Comparison of ENCODE assay signal across 16 mouse cellular contexts in the genomic region with DNA sequence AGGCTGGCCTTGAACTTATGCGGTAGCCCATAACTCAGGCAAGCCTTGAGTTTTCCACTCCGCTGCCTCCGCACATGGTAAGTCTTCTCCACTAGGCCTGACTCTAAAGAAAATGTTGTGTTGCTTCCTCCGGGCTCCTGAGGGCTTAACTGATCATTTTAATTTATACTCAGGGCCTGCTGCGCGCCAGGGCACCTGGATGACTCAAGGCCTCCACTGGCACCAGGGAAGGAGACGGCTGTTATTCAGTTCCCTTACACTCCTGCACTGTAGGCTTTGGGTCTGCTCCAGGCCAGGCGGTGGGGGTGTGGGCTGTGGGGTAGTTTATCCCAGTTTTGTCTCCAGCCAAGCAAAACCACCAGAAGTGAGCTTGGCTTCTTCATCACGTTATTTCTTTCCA. TPM values are rescaled to one million over a fixed set of nuclear protein-coding genes. Genes with fewer than 3 reads are reported as not detected.
DNase-seq lines count a peak whose midpoint lies in the region; ATAC-seq and TF ChIP-seq lines count a peak whose summit lies in the region.
"Had no signal": no experiment of that assay in that cellular context is flagged by ENCODE, and none has a peak within 500 bp of the region (broad histone marks: within the 10 kb centered on the region; RNA-seq: fewer than 3 reads in every experiment).

No protein-coding gene starts in this region.

- no peak overlapping the region for H3K4me2 ChIP-seq in embryonic facial prominence, embryonic 14.5 days (ENCODE audit: low read depth, low read length)
- no peak overlapping the region for H3K4me2 ChIP-seq in hindbrain, embryonic 13.5 days
- H3K4me2 ChIP-seq in hindbrain, embryonic 12.5 days (replicated peaks): no peak overlapping the region
- H3K4me2 ChIP-seq: midbrain, embryonic 12.5 days had no signal

- H3K9me3 ChIP-seq in ES-Bruce4 (replicated peaks; ENCODE audit: control insufficient read depth, insufficient read depth, low read length, poor library complexity, severe bottlenecking): peaks cover 2% of the 10 kb centered on the region; the same call in 1 of the 2 replicates
- no peaks in the 10 kb centered on the region for H3K9me3 ChIP-seq in embryonic facial prominence, embryonic 14.5 days (ENCODE audit: control insufficient read depth, low read length)
- no peaks in the 10 kb centered on the region for H3K9me3 ChIP-seq in hindbrain, embryonic 13.5 days
- no peaks in the 10 kb centered on the region for H3K9me3 ChIP-seq in hindbrain, embryonic 12.5 days (replicated peaks)
- H3K9me3 ChIP-seq: midbrain, embryonic 12.5 days had no signal

- WGBS in embryonic facial prominence, embryonic 14.5 days: 59% methylated on average over 9 of the region's 9 CpGs
- WGBS in hindbrain, embryonic 13.5 days: 85% methylated on average over 9 of the region's 9 CpGs
- 82% methylated on average over 9 of the region's 9 CpGs for WGBS in hindbrain, embryonic 12.5 days

- H3K27ac ChIP-seq in ES-Bruce4 (ENCODE audit: insufficient read depth, low read length): peak overlapping the region; percentile 80
- no peak overlapping the region; the same call in 1 of the 2 replicates for H3K27ac ChIP-seq in embryonic facial prominence, embryonic 14.5 days (replicated peaks; ENCODE audit: low read depth, low read length)
- H3K27ac ChIP-seq in hindbrain, embryonic 13.5 days: no peak overlapping the region
- no peak overlapping the region for H3K27ac ChIP-seq in hindbrain, embryonic 12.5 days
- H3K27ac ChIP-seq: midbrain, embryonic 12.5 days had no signal

- no peak for TF ChIP-seq EP300 in ES-Bruce4 (IDR thresholded peaks at IDR 0.05; ENCODE audit: insufficient read depth, low read depth, low read length)

- no peaks in the 10 kb centered on the region for H3K4me1 ChIP-seq in ES-Bruce4 (ENCODE audit: control insufficient read depth, insufficient read depth, low read length)
- H3K4me1 ChIP-seq in embryonic facial prominence, embryonic 14.5 days (ENCODE audit: control insufficient read depth, insufficient read depth, low read length): no peaks in the 10 kb centered on the region
- no peaks in the 10 kb centered on the region for H3K4me1 ChIP-seq in hindbrain, embryonic 13.5 days (replicated peaks)
- H3K4me1 ChIP-seq in hindbrain, embryonic 12.5 days: no peaks in the 10 kb centered on the region
- H3K4me1 ChIP-seq: midbrain, embryonic 12.5 days had no signal

- no peak for TF ChIP-seq CTCF in ES-Bruce4 (IDR thresholded peaks at IDR 0.05; ENCODE audit: low read depth, low read length)

- DNase-seq in cerebellum, postnatal 14 days: peak; percentile 18 to 25
- DNase-seq in embryonic facial prominence, embryonic 14.5 days (ENCODE audit: low spot score): peak; percentile 53
- DNase-seq in kidney, postnatal 14 days: peak; percentile 27
- DNase-seq in heart, postnatal 36 days: no peak
- DNase-seq: B cell, adult 2 months; layer of hippocampus, postnatal 36 days; liver; lung, postnatal 10 days had no signal

- no peak for ATAC-seq in cerebellum, adult (ENCODE audit: insufficient number of reproducible peaks, low FRiP score, low TSS enrichment)
- peak; percentile 57; the same call in 1 of the 2 replicates for ATAC-seq in embryonic facial prominence, embryonic 14.5 days (ENCODE audit: low read depth)
- ATAC-seq in hindbrain, embryonic 13.5 days (ENCODE audit: low FRiP score): no peak
- ATAC-seq in hindbrain, embryonic 12.5 days (ENCODE audit: low FRiP score): no peak
- ATAC-seq: intestine, embryonic 16.5 days had no signal

- no peak overlapping the region for H3K4me3 ChIP-seq in ES-Bruce4 (ENCODE audit: low read depth, low read length)
- H3K4me3 ChIP-seq in embryonic facial prominence, embryonic 14.5 days (ENCODE audit: low read depth, low read length): no peak overlapping the region
- H3K4me3 ChIP-seq in hindbrain, embryonic 13.5 days: no peak overlapping the region
- H3K4me3 ChIP-seq in hindbrain, embryonic 12.5 days: no peak overlapping the region
- H3K4me3 ChIP-seq: erythroblast, embryonic 14.5 days; midbrain, embryonic 12.5 days had no signal

- H3K9ac ChIP-seq in ES-Bruce4 (ENCODE audit: low read depth, poor library complexity, severe bottlenecking): peak overlapping the region; percentile 64
- H3K9ac ChIP-seq in embryonic facial prominence, embryonic 14.5 days (ENCODE audit: low read depth, low read length): no peak overlapping the region
- no peak overlapping the region for H3K9ac ChIP-seq in hindbrain, embryonic 13.5 days
- H3K9ac ChIP-seq in hindbrain, embryonic 12.5 days: no peak overlapping the region
- H3K9ac ChIP-seq: midbrain, embryonic 12.5 days had no signal

- no peaks in the 10 kb centered on the region for H3K27me3 ChIP-seq in ES-Bruce4 (ENCODE audit: control insufficient read depth, insufficient read depth, low read length, poor library complexity, severe bottlenecking)
- no peaks in the 10 kb centered on the region for H3K27me3 ChIP-seq in embryonic facial prominence, embryonic 14.5 days (replicated peaks; ENCODE audit: control insufficient read depth, insufficient read depth, low read length)
- H3K27me3 ChIP-seq in hindbrain, embryonic 13.5 days: no peaks in the 10 kb centered on the region
- H3K27me3 ChIP-seq in hindbrain, embryonic 12.5 days: no peaks in the 10 kb centered on the region; the same call in 1 of the 2 replicates
- H3K27me3 ChIP-seq: midbrain, embryonic 12.5 days had no signal

- no peaks in the 10 kb centered on the region for H3K36me3 ChIP-seq in ES-Bruce4 (ENCODE audit: control insufficient read depth, insufficient read depth, low read length, poor library complexity, severe bottlenecking)
- no peaks in the 10 kb centered on the region for H3K36me3 ChIP-seq in embryonic facial prominence, embryonic 14.5 days (ENCODE audit: control insufficient read depth, insufficient read depth, low read length)
- H3K36me3 ChIP-seq in hindbrain, embryonic 13.5 days: no peaks in the 10 kb centered on the region
- H3K36me3 ChIP-seq in hindbrain, embryonic 12.5 days: no peaks in the 10 kb centered on the region
- H3K36me3 ChIP-seq: midbrain, embryonic 12.5 days had no signal

- no peak for TF ChIP-seq POLR2A in ES-Bruce4 (IDR thresholded peaks at IDR 0.05; ENCODE audit: insufficient read depth, low read length)

- intact Hi-C loops in heart, postnatal 36 days (cut with DNase I): no loop called here

RNA-seq across cellular contexts. Expression of a gene that starts 15.4 kb away (rescaled TPM):
- 37.9 and 45.7 TPM in 2 replicates for polyA plus RNA-seq in ES-Bruce4 (2011; ENCODE audit: insufficient read depth, insufficient read length, low read depth, missing spikeins)
- 77.5 and 82.9 TPM in 2 replicates for polyA plus RNA-seq in embryonic facial prominence, embryonic 14.5 days (2014; fragmentation: Nextera tagmentation; extraction: Ambion mirVana)
- 118 and 121 TPM in 2 replicates for polyA plus RNA-seq in hindbrain, embryonic 13.5 days (2015; fragmentation: Nextera tagmentation; extraction: Ambion mirVana)
- total RNA-seq in heart, postnatal 36 days (2021): 10 to 100 TPM; 33.8 to 36.5 TPM
- 105 and 109 TPM in 2 replicates for polyA plus RNA-seq in hindbrain, embryonic 12.5 days (2016; fragmentation: Nextera tagmentation; extraction: Ambion mirVana)

RNA-seq across cellular contexts. Expression of a gene that starts 22.5 kb away (rescaled TPM):
- polyA plus RNA-seq in ES-Bruce4 (2011; ENCODE audit: insufficient read depth, insufficient read length, low read depth, missing spikeins): 10.1 and 10.6 TPM in 2 replicates
- 2.8 and 3.3 TPM in 2 replicates for polyA plus RNA-seq in embryonic facial prominence, embryonic 14.5 days (2014; fragmentation: Nextera tagmentation; extraction: Ambion mirVana)
- 0.63 and 0.83 TPM in 2 replicates for polyA plus RNA-seq in hindbrain, embryonic 13.5 days (2015; fragmentation: Nextera tagmentation; extraction: Ambion mirVana)
- under 1 TPM; 0.33 to 0.62 TPM for total RNA-seq in heart, postnatal 36 days (2021)
- 0.87 and 0.98 TPM in 2 replicates for polyA plus RNA-seq in hindbrain, embryonic 12.5 days (2016; fragmentation: Nextera tagmentation; extraction: Ambion mirVana)
- total RNA-seq: hematopoietic stem cell, adult 5-6 weeks had no signal
- polyA plus RNA-seq: erythroblast, embryonic 14.5 days had no signal

RNA-seq across cellular contexts. Expression of a gene that starts 22.6 kb away (rescaled TPM):
- 18.5 and 19.9 TPM in 2 replicates for polyA plus RNA-seq in ES-Bruce4 (2011; ENCODE audit: insufficient read depth, insufficient read length, low read depth, missing spikeins)
- polyA plus RNA-seq in embryonic facial prominence, embryonic 14.5 days (2014; fragmentation: Nextera tagmentation; extraction: Ambion mirVana): 32.1 and 37.8 TPM in 2 replicates
- polyA plus RNA-seq in hindbrain, embryonic 13.5 days (2015; fragmentation: Nextera tagmentation; extraction: Ambion mirVana): 12.9 and 14.1 TPM in 2 replicates
- 10 to 100 TPM; 13.4 to 16.3 TPM for total RNA-seq in heart, postnatal 36 days (2021)
- 12.4 and 14.9 TPM in 2 replicates for polyA plus RNA-seq in hindbrain, embryonic 12.5 days (2016; fragmentation: Nextera tagmentation; extraction: Ambion mirVana)

RNA-seq across cellular contexts. Expression of a gene that starts 37.6 kb away (rescaled TPM):
- 17.9 and 20.2 TPM in 2 replicates for polyA plus RNA-seq in ES-Bruce4 (2011; ENCODE audit: insufficient read depth, insufficient read length, low read depth, missing spikeins)
- 44.2 and 50.4 TPM in 2 replicates for polyA plus RNA-seq in embryonic facial prominence, embryonic 14.5 days (2014; fragmentation: Nextera tagmentation; extraction: Ambion mirVana)
- 74.8 and 77.7 TPM in 2 replicates for polyA plus RNA-seq in hindbrain, embryonic 13.5 days (2015; fragmentation: Nextera tagmentation; extraction: Ambion mirVana)
- 10 to 100 TPM; 14.5 to 16.0 TPM for total RNA-seq in heart, postnatal 36 days (2021)
- polyA plus RNA-seq in hindbrain, embryonic 12.5 days (2016; fragmentation: Nextera tagmentation; extraction: Ambion mirVana): 50.9 and 53.9 TPM in 2 replicates

RNA-seq across cellular contexts. Expression of a gene that starts 53.8 kb away (rescaled TPM):
- polyA plus RNA-seq in ES-Bruce4 (2011; ENCODE audit: insufficient read depth, insufficient read length, low read depth, missing spikeins): 202 and 205 TPM in 2 replicates
- polyA plus RNA-seq in embryonic facial prominence, embryonic 14.5 days (2014; fragmentation: Nextera tagmentation; extraction: Ambion mirVana): 158 and 162 TPM in 2 replicates
- 99.6 and 108 TPM in 2 replicates for polyA plus RNA-seq in hindbrain, embryonic 13.5 days (2015; fragmentation: Nextera tagmentation; extraction: Ambion mirVana)
- total RNA-seq in heart, postnatal 36 days (2021): 10 to 100 TPM; 20.2 to 25.2 TPM
- 101 and 103 TPM in 2 replicates for polyA plus RNA-seq in hindbrain, embryonic 12.5 days (2016; fragmentation: Nextera tagmentation; extraction: Ambion mirVana)

Comparison
In these comparisons a context has a peak if more than half of its experiments do, and no peak if none do; other contexts are left out.
1. DNase-seq: peak in cerebellum, postnatal 14 days (2 of 2), embryonic facial prominence, embryonic 14.5 days (single experiment) and kidney, postnatal 14 days (single experiment); none in heart, postnatal 36 days (0 of 2).